Mouse (Mus musculus): ENCODE results near the gene Panx1.

The Panx1 gene

GRCm38 (mm10) chr9:15045084-15045669 is at the start of gene Panx1:
Panx1 (minus strand) TSS chr9:15045478.
- DNase-seq (ENCODE audit: low spot score) = no peak

- DNase-seq (ENCODE audit: low spot score) = no peak
Observed at GRCm38 (mm10) chr9:15068686-15069295, 23.5 kb upstream of the Panx1 start.

- DNase-seq (ENCODE audit: low spot score) = no peak
Observed at GRCm38 (mm10) chr9:15067995-15068685, 22.9 kb upstream of the Panx1 start.

GRCm38 (mm10) chr9:15064176-15064575 is 18.9 kb upstream of the Panx1 start:
- DNase-seq (ENCODE audit: low spot score) = no peak

- no peak for DNase-seq (ENCODE audit: low spot score)
Observed at GRCm38 (mm10) chr9:15060847-15061246, 15.6 kb upstream of the Panx1 start.

GRCm38 (mm10) chr9:15060026-15060425 is 14.7 kb upstream of the Panx1 start:
- no peak for DNase-seq (ENCODE audit: low spot score)

GRCm38 (mm10) chr9:15045740-15046139 is 462 bp upstream of the Panx1 start:
- no peak for DNase-seq (ENCODE audit: low spot score)

- no peak for DNase-seq (ENCODE audit: low spot score)
Observed at GRCm38 (mm10) chr9:15044391-15045083, 741 bp downstream of the Panx1 start.

GRCm38 (mm10) chr9:15041556-15041955 is 3.7 kb downstream of the Panx1 start:
- DNase-seq (ENCODE audit: low spot score) = no peak

- DNase-seq (ENCODE audit: low spot score) = no peak
Observed at GRCm38 (mm10) chr9:15039848-15040247, 5.4 kb downstream of the Panx1 start.

GRCm38 (mm10) chr9:15037704-15038103 is 7.6 kb downstream of the Panx1 start:
- DNase-seq (ENCODE audit: low spot score) = no peak

- no peak for DNase-seq (ENCODE audit: low spot score)
Observed at GRCm38 (mm10) chr9:15037237-15037636, 8.0 kb downstream of the Panx1 start.

GRCm38 (mm10) chr9:15036807-15037206 is 8.5 kb downstream of the Panx1 start:
- DNase-seq (ENCODE audit: low spot score) = no peak

GRCm38 (mm10) chr9:15036405-15036804 is 8.9 kb downstream of the Panx1 start:
- DNase-seq (ENCODE audit: low spot score) = no peak

GRCm38 (mm10) chr9:15035979-15036378 is 9.3 kb downstream of the Panx1 start:
- no peak for DNase-seq (ENCODE audit: low spot score)

- no peak for DNase-seq (ENCODE audit: low spot score)
Observed at GRCm38 (mm10) chr9:15034546-15035273, 10.6 kb downstream of the Panx1 start.

- DNase-seq (ENCODE audit: low spot score) = no peak
Observed at GRCm38 (mm10) chr9:15033568-15034160, 11.6 kb downstream of the Panx1 start.

GRCm38 (mm10) chr9:15032797-15033196 is 12.5 kb downstream of the Panx1 start:
- DNase-seq (ENCODE audit: low spot score) = no peak

GRCm38 (mm10) chr9:15030771-15031170 is 14.5 kb downstream of the Panx1 start:
- DNase-seq (ENCODE audit: low spot score) = no peak

- DNase-seq (ENCODE audit: low spot score) = no peak
Observed at GRCm38 (mm10) chr9:15029025-15029727, 16.1 kb downstream of the Panx1 start.

- no peak for DNase-seq (ENCODE audit: low spot score)
Observed at GRCm38 (mm10) chr9:15027725-15028124, 17.6 kb downstream of the Panx1 start.
